Comparison of ENCODE assay signal across 32 mouse cellular contexts in genomic region chr12:79645656-79646055, GRCm38 (mm10).
DNase-seq lines count a peak whose midpoint lies in the region; ATAC-seq lines count a peak whose summit lies in the region.
"Had no signal": no experiment of that assay in that cellular context is flagged by ENCODE, and none has a peak within 500 bp of the region (broad histone marks: within the 10 kb centered on the region; RNA-seq: fewer than 3 reads in every experiment).

No protein-coding gene starts in this region.

- DNase-seq in heart, adult 11 months, result peak; percentile 84
- no peak for DNase-seq in heart, postnatal 36 days
- peak; percentile 93 for DNase-seq in MN1 (ENCODE audit: low spot score)
- DNase-seq in cerebellum, adult 9-10 months, result peak; percentile 16
- peak; percentile 67 for DNase-seq in induced T-regulatory cell, adult 2 months (ENCODE audit: low read depth)
- DNase-seq in natural killer cell, adult 2 months (ENCODE audit: low spot score in 2 of 2), result no peak
- DNase-seq in forebrain, embryonic 14.5 days (ENCODE audit: low spot score), result no peak
- no peak for DNase-seq in adrenal gland, postnatal 14 days
- DNase-seq: adrenal gland, adult 8-10 months; embryo, embryonic 11 days; kidney, adult 11 months; kidney, postnatal 4 days; layer of hippocampus, adult 9-11 months; left cerebral cortex, postnatal 4 days; lung, postnatal 4 days; midbrain, embryonic 14.5 days; retina, postnatal 1 day; right cerebral cortex, postnatal 25 days; thymus, adult 18-20 months had no signal

- no peak overlapping the region for H3K4me2 ChIP-seq in forebrain, embryonic 14.5 days (ENCODE audit: low read length)
- H3K4me2 ChIP-seq: embryonic facial prominence, embryonic 13.5 days; forebrain, embryonic 13.5 days; kidney, embryonic 15.5 days; limb, embryonic 15.5 days; liver, embryonic 15.5 days; lung, embryonic 15.5 days; neural tube, embryonic 13.5 days; stomach, embryonic 15.5 days had no signal

- no peaks in the 10 kb centered on the region for H3K27me3 ChIP-seq in forebrain, embryonic 14.5 days (replicated peaks; ENCODE audit: control insufficient read depth, insufficient read depth, low read length)
- H3K27me3 ChIP-seq: embryonic facial prominence, embryonic 13.5 days; forebrain, embryonic 13.5 days; kidney, embryonic 15.5 days; limb, embryonic 15.5 days; liver, embryonic 15.5 days; lung, embryonic 15.5 days; neural tube, embryonic 13.5 days; Patski; stomach, embryonic 15.5 days had no signal

- no peak overlapping the region for H3K27ac ChIP-seq in forebrain, embryonic 14.5 days (ENCODE audit: low read depth, low read length)
- H3K27ac ChIP-seq: embryonic facial prominence, embryonic 13.5 days; forebrain, embryonic 13.5 days; heart, embryonic 10.5 days; hindbrain, postnatal 0 days; kidney, embryonic 15.5 days; left cerebral cortex, adult 2 months; limb, embryonic 15.5 days; liver, embryonic 15.5 days; lung, embryonic 15.5 days; neural tube, embryonic 13.5 days; stomach, embryonic 15.5 days had no signal

- ATAC-seq in forebrain, embryonic 14.5 days, result no peak
- ATAC-seq: forebrain, embryonic 13.5 days; hindbrain, postnatal 0 days; Patski had no signal

- 0 out of 2 replicates have a peak, but pooled peaks cover 2% of the 10 kb centered on the region for H3K4me1 ChIP-seq in forebrain, embryonic 14.5 days (ENCODE audit: control insufficient read depth, insufficient read depth, low read length)

- intact Hi-C loops in heart, postnatal 36 days (cut with DNase I), result no loop called here

- H3K36me3 ChIP-seq in forebrain, embryonic 14.5 days (ENCODE audit: control insufficient read depth, insufficient read depth, low read length), result no peaks in the 10 kb centered on the region
- H3K36me3 ChIP-seq: embryonic facial prominence, embryonic 13.5 days; heart, embryonic 10.5 days; kidney, embryonic 15.5 days; limb, embryonic 15.5 days; liver, embryonic 15.5 days; lung, embryonic 15.5 days; neural tube, embryonic 13.5 days; stomach, embryonic 15.5 days had no signal

- WGBS in forebrain, embryonic 14.5 days, result 91% methylated on average over 4 of the region's 4 CpGs

- no peak overlapping the region for H3K4me3 ChIP-seq in forebrain, embryonic 14.5 days (ENCODE audit: low read depth, low read length)
- H3K4me3 ChIP-seq: embryonic facial prominence, embryonic 13.5 days; erythroblast, embryonic 14.5 days; forebrain, embryonic 13.5 days; heart, embryonic 10.5 days; kidney, embryonic 15.5 days; left cerebral cortex, adult 2 months; limb, embryonic 15.5 days; liver, embryonic 15.5 days; lung, embryonic 15.5 days; neural tube, embryonic 13.5 days; stomach, embryonic 15.5 days had no signal

- H3K9ac ChIP-seq in forebrain, embryonic 14.5 days (ENCODE audit: low read length), result no peak overlapping the region
- H3K9ac ChIP-seq: embryonic facial prominence, embryonic 13.5 days; forebrain, embryonic 13.5 days; kidney, embryonic 15.5 days; limb, embryonic 15.5 days; liver, embryonic 15.5 days; lung, embryonic 15.5 days; neural tube, embryonic 13.5 days; stomach, embryonic 15.5 days had no signal

- H3K9me3 ChIP-seq in forebrain, embryonic 14.5 days (replicated peaks; ENCODE audit: control insufficient read depth, low read length), result no peaks in the 10 kb centered on the region
- H3K9me3 ChIP-seq: embryonic facial prominence, embryonic 13.5 days; forebrain, embryonic 13.5 days; heart, embryonic 10.5 days; kidney, embryonic 15.5 days; limb, embryonic 15.5 days; liver, embryonic 15.5 days; lung, embryonic 15.5 days; neural tube, embryonic 13.5 days; stomach, embryonic 15.5 days had no signal

Comparison
In these comparisons a context has a peak if more than half of its experiments do, and no peak if none do; other contexts are left out.
1. DNase-seq: peak in heart, adult 11 months (single experiment), MN1 (single experiment), cerebellum, adult 9-10 months (single experiment) and induced T-regulatory cell, adult 2 months (single experiment); none in heart, postnatal 36 days (0 of 2), natural killer cell, adult 2 months (0 of 2), forebrain, embryonic 14.5 days (single experiment) and adrenal gland, postnatal 14 days (single experiment).